Mouse (Mus musculus) kidney, embryonic 15.5 days (tissue): ENCODE data around the gene Slc38a10. TPM values are rescaled to one million over a fixed set of nuclear protein-coding genes. Genes with fewer than 3 reads are reported as not detected.
A peak's percentile ranks its signal among the peaks of the same experiment; 100 is the strongest.

Experiments used
- ATAC-seq: fragments of 200-750 bp; cut with Nextera tagmentation; replicated peaks from 2 replicates; pipeline ENCODE4 v1.8.0; 2017; ENCODE audit warnings: moderate TSS enrichment; ENCODE audit not compliant: low FRiP score
- H3K27ac ChIP-seq: fragments of 300-500 bp; sonication (generic); 2 replicates; pipeline ENCODE4 v1.5.1; 2015; ENCODE audit warnings: mild to moderate bottlenecking, inconsistent platforms
- H3K27me3 ChIP-seq: fragments of 300-500 bp; sonication (generic); 2 replicates; pipeline ENCODE4 v1.6.1; 2015; ENCODE audit warnings: inconsistent platforms
- H3K36me3 ChIP-seq: fragments of 300-500 bp; sonication (generic); 2 replicates; pipeline ENCODE4 v1.6.1; 2015; ENCODE audit warnings: inconsistent platforms
- H3K4me1 ChIP-seq: fragments of 300-500 bp; sonication (generic); 2 replicates; pipeline ENCODE4 v1.6.1; 2015; ENCODE audit warnings: inconsistent platforms
- H3K4me2 ChIP-seq: fragments of 300-500 bp; sonication (generic); 2 replicates; pipeline ENCODE4 v1.6.1; 2015; ENCODE audit warnings: moderate library complexity, mild to moderate bottlenecking, inconsistent platforms
- H3K4me3 ChIP-seq: fragments of 300-500 bp; sonication (generic); replicated peaks from 2 replicates; pipeline ENCODE4 v1.5.1; 2015; ENCODE audit warnings: mild to moderate bottlenecking, inconsistent platforms
- H3K9ac ChIP-seq: fragments of 300-500 bp; sonication (generic); 2 replicates; pipeline ENCODE4 v1.6.1; 2015; ENCODE audit warnings: mild to moderate bottlenecking, inconsistent platforms
- H3K9me3 ChIP-seq: fragments of 300-500 bp; sonication (generic); replicated peaks from 2 replicates; pipeline ENCODE4 v1.6.1; 2016; ENCODE audit warnings: inconsistent platforms
- WGBS: fragments of 180-500 bp; shearing (Covaris S2); methylation state at CpG from one replicate; pipeline ENCODE4 v1.1.7; 2015; ENCODE audit warnings: mixed read lengths; 5-methylcytosine and 5-hydroxymethylcytosine counted together
- polyA plus RNA-seq: library from polyadenylated mRNA; unstranded; fragments of >200 nt; fragmentation: Nextera tagmentation; extraction: Ambion mirVana; gene quantifications from 2 replicates; pipeline ENCODE4 v1.2.1, GENCODE M21; 2015

Slc38a10 gene
- polyA plus RNA-seq, 1 experiment from 2014 or later: 115 TPM

DNA sequence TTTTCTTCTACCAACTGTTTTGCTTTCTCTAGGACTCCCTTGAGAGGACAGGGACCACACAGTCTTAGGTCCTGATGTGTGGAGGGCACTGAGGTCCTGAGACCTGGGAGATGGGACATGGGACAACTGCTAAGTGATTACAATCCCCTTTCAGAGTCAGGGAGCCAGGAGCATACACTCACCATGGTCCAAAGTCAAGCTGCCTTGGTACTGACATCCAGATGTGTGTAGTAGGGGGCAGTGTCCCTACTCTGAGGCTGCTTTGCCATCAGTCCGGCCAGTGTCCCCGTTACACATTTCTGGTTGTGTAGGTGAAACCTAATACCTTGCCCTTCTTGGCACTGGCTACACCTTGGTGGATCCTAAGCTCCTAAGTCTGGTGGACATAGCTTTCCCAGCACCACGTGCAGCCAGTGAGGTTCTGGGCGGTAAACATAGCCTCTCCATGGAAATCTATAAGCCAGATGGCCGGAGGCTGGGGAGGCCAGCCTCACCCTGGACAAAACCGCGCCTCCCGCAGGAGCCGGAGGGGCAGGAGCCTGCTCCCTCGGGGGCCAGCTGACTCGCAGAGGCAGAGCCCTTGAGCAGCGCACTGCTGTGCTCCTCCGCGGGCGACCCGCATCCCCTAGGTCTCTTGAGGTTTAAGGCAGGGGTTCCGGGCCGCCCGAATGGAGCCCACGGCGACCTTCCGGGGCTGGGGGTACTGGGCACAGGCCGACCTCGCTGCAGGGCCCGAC lies 65.1 kb downstream of the Slc38a10 start:
- Histone ChIP-seq H3K36me3 (peaks cover 34% of the 10 kb centered on the region), H3K27me3 (no peaks in the 10 kb centered on the region), H3K4me2 (peak overlapping the region; percentile 87), H3K9ac (peak overlapping the region; percentile 96), H3K4me3 (peak overlapping the region; percentile 94), H3K9me3 (no peaks in the 10 kb centered on the region), H3K27ac (peak overlapping the region; percentile 80), H3K4me1 (peaks cover 28% of the 10 kb centered on the region)
- WGBS: under 1% methylated on average over 25 of the region's 25 CpGs
- peak; percentile 45 for ATAC-seq

- no peaks in the 10 kb centered on the region for H3K27me3 ChIP-seq
- no peak overlapping the region for H3K4me3 ChIP-seq
- no peaks in the 10 kb centered on the region for H3K9me3 ChIP-seq
- H3K4me1 ChIP-seq: peaks cover 17% of the 10 kb centered on the region
- WGBS: 76% methylated on average over 6 of the region's 6 CpGs
- H3K9ac ChIP-seq: no peak overlapping the region
- no peak for ATAC-seq
- H3K27ac ChIP-seq: 0 out of 2 replicates have a peak overlapping the region, but pooled peaks have one; percentile 27
- H3K4me2 ChIP-seq: no peak overlapping the region
- peaks cover 78% of the 10 kb centered on the region for H3K36me3 ChIP-seq
These were observed 70.9 kb downstream of the Slc38a10 start for GRCm38 (mm10) chr11:120080282-120080681.

- Histone ChIP-seq H3K27ac (no peak overlapping the region), H3K4me1 (peaks cover 11% of the 10 kb centered on the region; the same call in 1 of the 2 replicates), H3K4me2 (no peak overlapping the region), H3K36me3 (peaks cover 92% of the 10 kb centered on the region), H3K9ac (no peak overlapping the region), H3K27me3 (no peaks in the 10 kb centered on the region), H3K9me3 (no peaks in the 10 kb centered on the region), H3K4me3 (no peak overlapping the region)
- WGBS: 69% methylated on average over 3 of the region's 3 CpGs
- ATAC-seq: no peak
These were observed 75.0 kb downstream of the Slc38a10 start for GRCm38 (mm10) chr11:120076191-120076590.

- no peak overlapping the region for H3K4me2 ChIP-seq
- H3K4me3 ChIP-seq: no peak overlapping the region
- no peaks in the 10 kb centered on the region for H3K9me3 ChIP-seq
- no peak overlapping the region for H3K9ac ChIP-seq
- H3K27ac ChIP-seq: no peak overlapping the region
- ATAC-seq: no peak
- no peaks in the 10 kb centered on the region for H3K27me3 ChIP-seq
- H3K36me3 ChIP-seq: peaks cover 90% of the 10 kb centered on the region
- peaks cover 24% of the 10 kb centered on the region for H3K4me1 ChIP-seq
- 79% methylated on average over 9 of the region's 9 CpGs for WGBS
These were observed 78.0 kb downstream of the Slc38a10 start for GRCm38 (mm10) chr11:120072986-120073647.

GRCm38 (mm10) chr11:120071731-120072320 lies 79.3 kb downstream of the Slc38a10 start:
- Histone ChIP-seq H3K4me2 (no peak overlapping the region), H3K27me3 (no peaks in the 10 kb centered on the region), H3K4me1 (peaks cover 24% of the 10 kb centered on the region), H3K9me3 (no peaks in the 10 kb centered on the region), H3K9ac (no peak overlapping the region), H3K36me3 (peaks cover 87% of the 10 kb centered on the region), H3K4me3 (no peak overlapping the region), H3K27ac (no peak overlapping the region)
- WGBS: 76% methylated on average over 7 of the region's 7 CpGs
- ATAC-seq: no peak

GRCm38 (mm10) chr11:120071065-120071464 lies 80.1 kb downstream of the Slc38a10 start:
- peaks cover 24% of the 10 kb centered on the region for H3K4me1 ChIP-seq
- H3K36me3 ChIP-seq: peaks cover 87% of the 10 kb centered on the region

DNA sequence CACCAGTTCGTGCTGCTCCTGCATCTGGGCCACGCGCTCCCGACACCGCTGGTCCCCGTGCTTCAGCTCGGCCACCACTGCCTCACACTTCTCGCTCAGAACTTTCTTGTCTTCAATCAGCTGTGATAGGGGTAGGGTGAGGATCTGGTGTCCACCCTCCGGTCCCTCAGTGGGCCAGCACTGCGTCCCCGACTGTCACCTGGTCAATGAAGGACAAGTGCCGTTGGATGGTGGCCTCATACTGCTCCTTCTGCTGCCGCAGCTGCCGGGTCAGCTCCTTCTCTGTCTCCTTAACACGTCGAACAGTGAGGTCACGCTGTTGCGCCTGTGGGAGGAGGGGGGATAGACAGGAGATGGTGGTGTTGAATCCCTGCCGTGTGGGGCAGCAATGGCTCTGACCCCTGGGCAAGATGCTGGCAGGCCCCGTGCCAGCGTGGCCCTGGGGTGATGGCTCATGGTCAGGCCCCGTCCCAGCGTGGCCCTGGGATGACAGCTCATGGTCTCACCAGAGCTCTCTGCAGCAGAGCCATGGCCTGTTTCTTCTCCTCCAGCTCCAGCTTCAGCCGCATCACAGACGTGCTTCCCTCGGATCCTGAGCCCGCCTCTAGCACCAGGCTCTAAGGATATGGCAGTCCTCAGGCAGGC lies 80.7 kb downstream of the Slc38a10 start:
- no peak overlapping the region for H3K27ac ChIP-seq
- no peak for ATAC-seq
- H3K27me3 ChIP-seq: no peaks in the 10 kb centered on the region
- WGBS: 91% methylated on average over 25 of the region's 27 CpGs
- H3K4me3 ChIP-seq: no peak overlapping the region
- peaks cover 19% of the 10 kb centered on the region for H3K4me1 ChIP-seq
- no peak overlapping the region for H3K4me2 ChIP-seq
- H3K36me3 ChIP-seq: peaks cover 87% of the 10 kb centered on the region
- no peak overlapping the region for H3K9ac ChIP-seq
- no peaks in the 10 kb centered on the region for H3K9me3 ChIP-seq

More at GRCm38 (mm10) chr11:120071065-120071464, 80.1 kb downstream of the Slc38a10 start:
- no peak for ATAC-seq
- H3K4me2 ChIP-seq: no peak overlapping the region
- no peak overlapping the region for H3K9ac ChIP-seq
- no peak overlapping the region for H3K4me3 ChIP-seq
- H3K27me3 ChIP-seq: no peaks in the 10 kb centered on the region
- H3K9me3 ChIP-seq: no peaks in the 10 kb centered on the region
- H3K27ac ChIP-seq: no peak overlapping the region
- WGBS: 46% methylated on average over 12 of the region's 12 CpGs

DNA sequence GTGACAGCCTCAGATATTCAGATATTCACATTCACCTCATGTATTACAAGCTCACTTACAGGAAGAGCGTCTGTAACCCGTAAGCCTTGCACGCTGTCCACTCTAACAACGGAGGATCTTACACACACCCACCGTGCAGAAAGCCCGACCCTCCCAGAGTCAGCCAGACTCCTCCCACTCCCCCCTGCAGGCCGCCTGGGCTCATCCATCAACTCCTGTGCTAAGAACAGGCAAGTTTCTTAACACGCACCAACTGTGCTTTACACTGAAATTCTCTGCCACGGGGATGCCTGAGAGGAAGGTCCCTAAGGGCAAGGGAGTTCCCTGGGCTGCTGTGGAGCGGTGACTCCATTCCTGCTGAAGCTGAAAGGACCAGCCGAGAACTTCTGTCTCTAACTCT lies 81.9 kb downstream of the Slc38a10 start:
- no peaks in the 10 kb centered on the region for H3K9me3 ChIP-seq
- no peak for ATAC-seq
- no peak overlapping the region for H3K9ac ChIP-seq
- H3K4me1 ChIP-seq: peaks cover 16% of the 10 kb centered on the region
- no peak overlapping the region for H3K4me3 ChIP-seq
- no peaks in the 10 kb centered on the region for H3K27me3 ChIP-seq
- no peak overlapping the region for H3K27ac ChIP-seq
- 39% methylated on average over 11 of the region's 11 CpGs for WGBS
- H3K36me3 ChIP-seq: peaks cover 88% of the 10 kb centered on the region
- H3K4me2 ChIP-seq: no peak overlapping the region

DNA sequence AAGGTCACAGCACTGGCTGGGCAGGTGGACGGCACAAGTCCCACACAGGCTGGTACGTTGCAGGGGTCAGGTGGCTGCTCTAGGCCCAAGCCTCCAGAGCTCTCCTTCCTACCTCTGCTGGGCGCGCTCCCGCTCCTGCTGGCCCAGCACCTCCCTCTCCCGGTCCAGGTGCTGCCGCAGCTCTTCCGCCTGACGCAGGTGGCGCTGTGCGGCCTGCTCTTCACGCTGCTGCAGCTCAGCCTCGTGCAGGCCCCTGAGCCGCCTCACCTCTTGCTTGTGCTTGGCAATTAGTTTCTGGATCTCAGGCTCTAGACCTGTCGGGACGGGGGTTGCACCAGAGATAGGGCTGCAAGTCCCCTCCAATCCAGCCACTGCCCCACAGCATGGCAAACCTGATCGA lies 83.3 kb downstream of the Slc38a10 start:
- no peak for ATAC-seq
- 61% methylated on average over 17 of the region's 17 CpGs for WGBS
- Histone ChIP-seq H3K4me1 (peaks cover 16% of the 10 kb centered on the region), H3K9me3 (no peaks in the 10 kb centered on the region), H3K27me3 (no peaks in the 10 kb centered on the region), H3K9ac (no peak overlapping the region), H3K36me3 (peaks cover 91% of the 10 kb centered on the region), H3K4me3 (no peak overlapping the region), H3K27ac (no peak overlapping the region), H3K4me2 (no peak overlapping the region)

DNA sequence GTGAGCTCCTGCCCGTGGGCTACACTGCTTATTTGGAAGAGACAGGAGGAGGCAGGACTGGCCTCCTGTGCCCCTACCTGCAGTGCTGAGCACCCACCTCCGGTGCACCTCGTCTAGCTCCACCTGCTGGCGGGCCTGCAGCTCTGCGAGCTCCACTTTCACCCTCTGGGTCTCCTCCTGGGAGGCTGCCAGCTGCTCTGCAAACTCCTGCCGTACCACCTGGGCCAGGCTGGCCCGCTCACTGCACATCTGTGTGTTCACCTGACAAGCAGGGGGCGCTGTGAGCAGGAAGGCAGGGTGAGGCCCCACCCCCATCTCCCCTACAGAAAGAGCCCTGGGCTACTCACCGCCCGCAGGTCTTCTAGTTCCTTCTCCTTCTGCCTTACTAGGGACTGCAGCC lies 85.9 kb downstream of the Slc38a10 start:
- no peaks in the 10 kb centered on the region for H3K27me3 ChIP-seq
- H3K9ac ChIP-seq: no peak overlapping the region
- H3K36me3 ChIP-seq: peaks cover 66% of the 10 kb centered on the region
- peaks cover 16% of the 10 kb centered on the region for H3K4me1 ChIP-seq
- ATAC-seq: peak; percentile 26
- no peaks in the 10 kb centered on the region for H3K9me3 ChIP-seq
- 0 out of 2 replicates have a peak overlapping the region, but pooled peaks have one; percentile 10 for H3K27ac ChIP-seq
- no peak overlapping the region for H3K4me2 ChIP-seq
- 37% methylated on average over 10 of the region's 10 CpGs for WGBS
- no peak overlapping the region for H3K4me3 ChIP-seq

- ATAC-seq: no peak
- 88% methylated on average over 11 of the region's 11 CpGs for WGBS
- Histone ChIP-seq H3K4me1 (peaks cover 17% of the 10 kb centered on the region), H3K9me3 (no peaks in the 10 kb centered on the region), H3K4me2 (no peak overlapping the region), H3K36me3 (peaks cover 59% of the 10 kb centered on the region), H3K4me3 (no peak overlapping the region), H3K27me3 (no peaks in the 10 kb centered on the region), H3K9ac (no peak overlapping the region), H3K27ac (no peak overlapping the region)
These were observed 86.5 kb downstream of the Slc38a10 start for GRCm38 (mm10) chr11:120064668-120065040.
